Mouse (Mus musculus) small intestine, adult 2 months (tissue): ENCODE measurements around the gene Hist1h4a.

Experiments used
- CTCF ChIP-seq: fragments of 200-500 bp; IDR thresholded peaks from 2 replicates; pipeline ENCODE4 v1.5.1; 2012; ENCODE audit warnings: low read depth, mild to moderate bottlenecking, control low read depth, inconsistent platforms, low read length, moderate library complexity, mixed read lengths; ENCODE audit not compliant: insufficient replicate concordance, insufficient read length; ENCODE audit errors: extremely low read depth
- POLR2A ChIP-seq: fragments of 200-500 bp; IDR thresholded peaks from 2 replicates; pipeline ENCODE4 v1.6.1; 2012; ENCODE audit warnings: low read depth, mild to moderate bottlenecking, control low read depth, inconsistent platforms, low read length, moderate library complexity

- no peak for TF ChIP-seq CTCF
- no peak for TF ChIP-seq POLR2A
Measured at GRCm38 (mm10) chr13:23743215-23743614, 17.8 kb downstream of the Hist1h4a start.
